Mouse (Mus musculus) G1E (cell line): ENCODE measurements around the gene Abhd17b.

Source experiments
- CTCF ChIP-seq: IDR thresholded peaks from 2 replicates; pipeline ENCODE4 v1.5.1; 2012; ENCODE audit warnings: low read depth, low read length, inconsistent platforms, mixed read lengths
- GATA1 ChIP-seq: IDR thresholded peaks from 2 replicates; pipeline ENCODE4 v1.6.1; 2012; ENCODE audit warnings: borderline replicate concordance, low read length, inconsistent platforms, mixed read lengths
- GATA2 ChIP-seq: IDR thresholded peaks from 2 replicates; pipeline ENCODE4 v1.6.1; 2012; ENCODE audit warnings: low read depth, low read length, inconsistent platforms, borderline replicate concordance
- TAL1 ChIP-seq: conservative IDR thresholded peaks from 2 replicates; pipeline ENCODE4 v1.6.1; 2012; ENCODE audit warnings: low read depth, low read length, inconsistent platforms, mixed read lengths

DNA sequence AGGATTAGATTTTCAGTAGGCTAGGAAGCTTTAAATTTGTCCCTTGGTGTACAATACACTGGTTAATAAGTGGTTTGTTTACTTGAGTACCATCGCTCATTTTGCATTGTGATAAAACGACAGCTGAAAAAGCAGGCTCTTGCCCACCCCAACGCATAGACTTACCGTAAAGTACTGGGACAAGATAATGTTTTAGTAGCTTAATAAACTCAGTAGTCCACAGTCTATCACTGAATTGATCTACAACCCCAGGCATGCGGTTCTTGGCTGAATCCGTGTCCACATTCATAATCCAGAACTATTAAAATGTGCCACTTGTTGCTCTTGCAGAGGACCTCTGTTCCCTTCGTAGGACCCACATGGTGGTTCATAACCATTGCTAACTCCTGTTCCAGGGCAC lies 1.8 kb downstream of the Abhd17b start:
- TF ChIP-seq CTCF (no peak), GATA1 (no peak), GATA2 (no peak), TAL1 (no peak)
